Mouse (Mus musculus): Measurements from ENCODE around the gene Hoxb8.

Gene Hoxb8

DNA sequence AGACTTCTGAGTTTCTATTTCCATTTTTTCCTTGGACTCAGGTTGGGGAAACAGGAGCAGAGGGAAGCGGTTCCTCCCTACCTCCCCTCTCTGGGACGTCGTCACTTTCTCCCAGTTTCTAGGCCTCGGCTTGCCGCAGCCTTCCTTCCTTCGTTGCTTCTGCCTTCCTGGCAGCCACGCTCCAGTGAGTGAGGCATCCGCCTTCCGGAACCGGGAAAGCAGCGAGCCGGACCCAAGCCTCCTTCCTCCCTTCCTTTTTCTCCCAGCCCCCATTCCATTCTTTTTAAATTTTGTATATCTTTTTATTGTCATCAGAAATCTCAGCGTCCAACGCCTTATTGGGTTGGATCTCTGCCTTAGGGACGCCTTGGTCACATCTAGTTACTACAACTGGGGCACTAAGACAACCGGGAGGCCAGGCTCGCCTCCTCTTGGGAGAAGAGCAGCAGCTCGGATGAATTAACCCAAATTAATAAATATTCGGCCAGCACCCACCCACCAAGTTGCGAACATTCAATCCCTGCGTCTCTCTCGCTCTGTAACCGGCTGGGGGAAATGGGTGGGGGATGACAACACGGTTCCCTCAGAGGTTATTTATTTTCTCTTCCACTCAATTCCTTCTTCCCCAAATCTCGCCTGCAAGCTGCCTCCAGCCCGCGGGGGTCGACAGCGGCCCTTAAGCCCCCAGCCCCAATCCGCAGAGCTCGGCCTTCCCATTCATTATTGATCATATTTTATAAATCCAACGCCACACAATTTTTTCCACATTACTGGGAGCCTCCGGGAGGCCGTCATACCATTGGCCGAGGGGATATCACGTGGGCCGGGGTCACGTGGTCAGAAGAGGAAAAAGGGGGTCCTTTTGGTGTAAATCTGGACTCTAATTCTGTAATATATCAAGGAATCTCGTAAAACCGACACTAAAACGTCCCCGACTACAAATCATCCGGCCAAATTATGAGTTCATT, 4.3 kb downstream of the Hoxb8 start, which contains the start of gene Hoxb7:
TSS of gene Hoxb7 (plus strand) at position 853 of the 968 bp plus-strand sequence.
- no peak for DNase-seq (ENCODE audit: low read depth, low spot score)

DNA sequence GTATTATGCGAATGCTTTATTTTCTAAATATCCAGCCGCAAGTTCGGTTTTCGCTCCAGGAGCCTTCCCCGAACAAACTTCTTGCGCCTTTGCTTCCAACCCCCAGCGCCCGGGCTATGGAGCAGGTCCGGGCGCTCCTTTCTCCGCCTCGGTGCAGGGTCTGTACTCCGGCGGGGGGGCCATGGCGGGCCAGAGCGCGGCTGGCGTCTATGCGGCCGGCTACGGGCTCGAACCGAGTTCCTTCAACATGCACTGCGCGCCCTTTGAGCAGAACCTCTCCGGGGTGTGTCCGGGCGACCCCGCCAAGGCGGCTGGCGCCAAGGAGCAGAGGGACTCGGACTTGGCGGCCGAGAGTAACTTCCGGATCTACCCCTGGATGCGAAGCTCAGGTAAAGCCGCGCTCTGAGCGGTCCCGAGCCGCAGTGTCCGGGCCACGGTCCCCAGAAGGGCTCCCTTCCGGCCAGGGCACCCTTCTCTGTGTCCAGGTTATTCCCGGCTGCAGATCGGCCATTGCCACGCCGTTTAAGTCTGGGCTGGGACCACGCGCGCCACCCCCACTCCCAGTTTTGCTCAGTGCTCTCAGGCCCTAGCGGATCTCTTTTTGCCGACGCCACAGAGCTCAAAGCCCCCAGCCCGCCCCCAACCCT, 5.2 kb downstream of the Hoxb8 start:
- DNase-seq (ENCODE audit: low read depth, low spot score): no peak

DNA sequence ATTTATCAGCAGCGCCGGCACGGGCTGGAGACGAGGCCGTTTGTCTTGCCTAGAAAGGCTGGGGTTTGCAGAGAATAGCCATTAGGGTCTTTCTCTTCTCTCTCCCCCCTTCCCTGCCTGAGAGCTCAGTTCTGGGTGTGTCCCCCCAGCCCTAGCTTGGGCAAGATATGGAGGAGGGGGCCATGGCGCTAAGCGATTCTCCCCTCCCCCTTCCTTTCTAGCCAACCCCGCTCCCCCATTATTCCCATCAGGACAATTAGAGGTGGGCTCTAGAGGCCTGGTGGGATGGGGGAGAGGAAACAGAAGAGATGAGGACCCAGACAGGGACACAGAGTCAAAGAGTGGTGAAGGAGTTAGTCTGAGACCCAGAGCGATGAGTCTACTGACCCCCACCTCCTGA, 5.7 kb downstream of the Hoxb8 start:
- no peak for DNase-seq (ENCODE audit: low read depth, low spot score)

DNA sequence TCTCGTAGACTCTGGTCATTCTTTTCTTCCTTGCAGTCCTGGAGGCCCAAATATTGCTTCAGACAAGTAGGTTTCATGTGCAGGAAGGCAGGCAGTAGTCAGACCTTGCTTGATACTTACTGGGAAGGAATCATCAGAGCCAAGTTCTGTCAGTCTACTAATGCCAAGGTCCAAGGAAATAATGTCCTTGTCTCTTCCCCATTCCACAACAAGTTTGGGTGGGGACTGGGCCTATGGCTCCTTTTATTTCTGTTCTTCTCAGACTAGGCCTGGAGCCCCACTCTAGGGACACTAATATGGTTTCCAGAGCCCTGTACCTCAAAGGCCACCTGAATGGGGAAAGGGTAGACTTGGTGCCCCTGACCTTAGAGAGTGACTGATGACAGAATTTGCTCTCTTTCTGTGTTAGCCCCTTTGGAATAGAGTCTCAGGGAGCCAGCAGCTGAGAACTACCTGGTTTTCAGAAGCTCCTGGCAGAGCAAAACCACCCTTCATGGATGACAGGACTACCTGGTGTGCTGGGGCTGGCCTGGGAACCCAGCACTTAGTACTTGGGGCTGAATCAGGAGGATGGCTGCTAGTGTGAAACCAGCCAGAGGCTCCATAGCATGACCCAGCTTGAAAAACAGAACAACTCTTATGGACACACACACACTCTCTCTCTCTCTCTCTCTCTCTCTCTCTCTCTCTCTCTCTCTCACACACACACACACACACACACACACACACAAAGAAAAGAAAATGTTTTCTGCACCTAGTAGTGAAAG, 6.9 kb downstream of the Hoxb8 start:
- no peak for DNase-seq (ENCODE audit: low read depth, low spot score)

DNA sequence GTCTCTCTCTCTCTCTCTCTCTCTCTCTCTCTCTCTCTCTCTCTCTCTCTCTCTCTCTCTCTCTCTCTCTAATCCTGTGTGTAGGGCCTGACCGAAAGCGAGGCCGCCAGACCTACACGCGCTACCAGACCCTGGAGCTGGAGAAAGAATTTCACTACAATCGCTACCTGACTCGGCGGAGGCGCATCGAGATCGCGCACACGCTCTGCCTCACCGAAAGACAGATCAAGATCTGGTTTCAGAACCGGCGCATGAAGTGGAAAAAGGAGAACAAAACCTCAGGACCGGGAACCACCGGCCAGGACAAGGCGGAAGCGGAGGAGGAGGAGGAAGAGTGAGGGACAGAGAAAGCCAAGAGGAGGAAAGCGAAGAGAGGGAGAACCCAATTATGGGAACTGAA, 7.6 kb downstream of the Hoxb8 start:
- DNase-seq (ENCODE audit: low read depth, low spot score): no peak

DNA sequence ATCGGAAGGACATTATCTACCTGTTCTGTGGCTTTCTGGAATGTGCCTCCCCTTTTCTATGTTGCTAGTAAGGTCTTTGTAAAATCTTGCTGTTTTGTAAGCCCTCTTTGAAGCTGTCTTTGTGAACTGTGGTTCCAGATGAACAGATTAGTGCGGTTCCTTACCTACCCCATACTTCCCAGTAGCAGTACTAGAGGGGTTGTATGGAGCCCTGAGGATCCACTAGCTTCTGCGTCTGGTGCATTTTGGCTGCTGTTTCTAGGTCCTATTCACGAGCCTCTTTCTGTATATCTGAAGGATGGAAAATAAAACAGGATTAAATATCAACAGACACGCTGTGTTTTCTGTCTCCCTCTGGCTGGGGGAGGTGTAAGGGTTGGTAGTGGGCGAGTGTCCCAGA, 8.1 kb downstream of the Hoxb8 start:
- no peak for DNase-seq (ENCODE audit: low read depth, low spot score)

DNA sequence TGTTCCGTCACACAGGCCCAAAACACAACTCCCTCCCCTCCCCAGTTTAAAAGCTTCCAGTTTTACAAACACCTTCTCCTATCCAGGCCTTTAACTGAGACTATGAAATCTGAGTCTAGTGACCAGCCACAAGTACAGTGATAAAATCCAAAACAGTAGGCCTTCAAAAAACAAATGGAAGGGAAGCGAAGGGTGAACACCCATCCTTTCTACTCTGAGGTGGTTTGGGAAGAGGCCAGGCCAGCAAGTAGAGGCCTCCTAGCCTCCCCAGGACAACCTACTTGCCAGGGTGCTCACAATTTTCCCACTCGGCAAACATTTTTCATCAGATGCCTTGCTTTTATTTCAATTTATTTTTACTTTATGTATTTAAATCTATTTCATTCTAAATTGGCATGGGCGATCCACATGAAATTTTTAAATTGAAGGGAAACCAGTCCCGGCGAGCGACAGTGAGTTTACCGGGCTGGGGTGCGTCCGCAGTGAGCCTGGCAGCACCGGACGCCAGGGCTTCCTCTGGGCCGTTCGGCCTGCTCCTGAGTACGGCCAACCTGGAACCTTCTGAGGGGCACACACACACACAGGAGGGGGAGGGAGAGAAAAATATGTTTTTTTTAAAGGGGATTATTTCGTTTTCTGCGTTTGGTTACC, 9.1 kb downstream of the Hoxb8 start:
- DNase-seq (ENCODE audit: low read depth, low spot score): no peak

DNA sequence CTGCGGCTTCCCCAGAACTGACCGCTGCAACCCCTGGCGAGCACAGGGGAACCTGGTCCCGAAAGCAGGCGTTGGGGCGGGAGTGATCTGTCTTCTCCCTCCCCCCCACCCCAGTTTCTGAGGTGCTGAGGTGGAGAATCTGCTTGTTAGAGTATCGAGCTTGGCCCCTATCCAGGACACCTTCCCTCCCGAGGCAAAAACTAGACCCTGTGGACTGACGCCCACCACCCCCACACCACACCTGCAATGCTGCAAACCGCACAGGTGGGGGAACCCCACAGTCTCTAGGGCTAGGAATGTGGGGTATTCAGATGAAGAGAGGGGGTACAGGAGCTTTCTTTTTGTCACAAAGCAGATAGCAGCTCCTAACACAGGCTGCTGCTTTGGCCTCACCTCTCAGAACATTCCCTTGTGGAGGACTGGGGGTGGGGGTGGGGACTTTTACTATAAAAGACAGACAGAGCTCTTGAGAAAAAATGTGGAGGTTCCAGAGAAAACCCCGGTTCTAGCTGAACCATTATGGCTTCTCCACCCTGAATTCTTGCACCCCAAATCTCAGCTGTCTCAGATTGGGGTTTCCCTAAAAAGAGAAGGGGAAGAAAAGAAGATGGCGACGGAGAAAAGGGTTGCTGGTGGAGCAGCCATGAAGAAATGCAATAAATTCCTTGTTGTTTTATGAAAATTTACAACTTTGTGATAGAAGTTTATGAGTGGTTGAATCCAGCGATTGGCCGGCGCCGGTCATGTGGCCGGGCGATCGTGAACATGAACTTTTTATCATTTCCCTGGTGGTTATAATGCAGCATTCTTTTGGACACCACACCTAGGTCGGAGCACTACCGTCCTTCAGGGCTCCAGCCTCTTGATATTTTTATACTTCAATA, 10.2 kb downstream of the Hoxb8 start, which contains the start of gene Hoxb6:
TSS of gene Hoxb6 (plus strand) at position 796 of the 884 bp plus-strand sequence.
- no peak for DNase-seq (ENCODE audit: low read depth, low spot score)

DNA sequence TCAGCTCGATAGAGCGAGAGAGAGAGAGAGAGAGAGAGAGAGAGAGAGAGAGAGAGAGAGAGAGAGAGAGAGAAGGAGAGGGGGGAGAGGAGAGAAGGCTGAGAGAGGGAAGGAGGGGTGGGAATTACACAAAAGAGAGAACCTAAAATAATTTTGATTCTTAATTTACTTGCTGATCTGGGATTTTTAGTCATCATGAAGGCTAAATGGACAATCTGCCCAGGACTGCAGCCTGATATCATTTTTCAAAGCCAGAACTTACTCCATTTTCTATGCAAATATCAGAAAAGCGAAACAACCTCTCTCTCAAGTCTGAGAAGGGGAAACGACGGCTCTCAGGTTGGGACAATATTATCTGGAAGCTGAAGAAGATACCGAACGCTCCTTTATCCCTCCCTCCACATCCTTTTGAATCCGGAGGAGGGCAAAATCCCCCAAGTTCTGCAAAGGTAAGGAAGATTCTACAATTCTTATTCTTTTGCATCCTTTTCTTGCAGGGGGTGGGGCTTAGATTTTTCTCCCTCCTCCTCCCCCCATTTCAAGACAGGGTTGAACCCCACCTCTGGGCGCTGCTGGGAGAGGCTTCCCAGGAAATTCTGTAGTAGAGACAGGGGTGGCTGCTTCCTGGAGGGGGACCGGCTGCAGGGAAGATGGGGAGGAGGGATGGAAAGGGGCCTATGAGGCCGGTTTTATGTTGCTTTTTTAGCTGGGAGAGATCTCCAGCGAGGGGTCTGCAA, 11.0 kb downstream of the Hoxb8 start:
- DNase-seq (ENCODE audit: low read depth, low spot score): no peak

DNA sequence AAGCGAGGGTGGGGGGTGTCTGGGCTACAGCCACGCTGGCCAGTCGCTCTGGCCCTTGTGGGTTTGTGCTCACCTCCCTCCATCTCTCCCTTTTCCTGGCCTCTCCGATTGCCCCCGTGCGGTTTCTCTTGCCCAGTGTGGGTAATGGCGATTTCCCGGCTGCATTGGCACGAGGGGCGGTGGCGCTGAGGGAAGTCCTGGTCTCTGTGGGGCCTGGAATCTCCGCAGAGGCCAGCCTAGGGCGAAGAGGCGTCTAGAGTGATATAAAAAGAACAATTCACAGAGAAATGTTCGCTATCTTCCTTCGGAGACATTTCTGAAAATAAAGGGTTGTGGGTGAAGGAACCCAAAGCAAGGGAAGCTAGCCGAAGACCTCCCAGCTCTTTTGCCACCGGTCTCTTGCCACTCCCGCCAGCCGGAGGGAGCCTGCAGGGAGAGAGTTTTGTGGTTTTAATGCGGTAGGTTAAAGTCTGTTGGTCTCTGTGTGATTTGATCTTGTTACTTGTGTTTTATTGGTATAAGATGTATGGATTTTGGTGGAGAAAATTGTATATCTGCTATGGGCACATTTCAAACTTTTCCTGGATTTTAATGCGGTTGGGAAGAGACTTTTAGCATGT, 11.7 kb downstream of the Hoxb8 start:
- no peak for DNase-seq (ENCODE audit: low read depth, low spot score)

DNA sequence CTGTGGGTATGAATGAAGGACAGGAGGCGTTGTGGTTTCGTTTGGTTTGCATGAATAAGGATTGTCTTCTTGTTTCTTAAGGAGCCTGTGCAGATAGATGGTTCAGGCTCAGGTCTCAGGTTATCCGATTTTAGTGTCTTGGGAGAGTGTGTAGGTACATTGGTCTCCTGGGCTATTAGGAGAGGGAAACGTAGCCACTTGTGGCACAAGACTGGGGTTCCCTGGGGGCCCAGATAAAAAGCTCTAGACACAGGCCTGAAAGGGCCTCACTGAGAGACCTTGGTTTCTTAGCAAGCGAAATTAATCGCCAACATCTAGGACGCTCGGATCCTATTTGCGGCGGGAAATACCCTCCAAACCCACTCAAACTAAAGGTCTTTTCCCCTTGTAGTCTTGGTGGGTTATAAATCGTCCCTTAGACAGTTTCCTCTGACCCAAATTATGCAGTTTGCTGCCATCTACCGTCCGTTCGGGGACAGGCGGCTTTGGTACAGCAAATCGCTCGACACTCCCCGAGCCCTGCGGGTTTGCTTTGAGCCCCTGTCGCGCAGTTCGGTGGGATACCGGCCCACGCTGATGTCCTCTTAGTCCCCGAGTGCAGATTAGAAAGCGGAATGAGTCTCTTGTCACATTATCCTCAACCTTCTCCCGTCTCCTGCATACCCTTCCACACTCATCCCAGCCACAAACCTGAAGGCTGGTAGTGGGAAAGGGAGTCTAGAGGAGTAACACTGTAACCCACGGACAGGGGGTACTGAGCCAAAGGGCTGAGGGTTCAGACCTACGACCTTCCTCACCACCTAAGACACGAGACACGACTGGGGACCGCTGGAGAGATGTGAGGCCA, 12.8 kb downstream of the Hoxb8 start:
- no peak for DNase-seq (ENCODE audit: low read depth, low spot score)

DNA sequence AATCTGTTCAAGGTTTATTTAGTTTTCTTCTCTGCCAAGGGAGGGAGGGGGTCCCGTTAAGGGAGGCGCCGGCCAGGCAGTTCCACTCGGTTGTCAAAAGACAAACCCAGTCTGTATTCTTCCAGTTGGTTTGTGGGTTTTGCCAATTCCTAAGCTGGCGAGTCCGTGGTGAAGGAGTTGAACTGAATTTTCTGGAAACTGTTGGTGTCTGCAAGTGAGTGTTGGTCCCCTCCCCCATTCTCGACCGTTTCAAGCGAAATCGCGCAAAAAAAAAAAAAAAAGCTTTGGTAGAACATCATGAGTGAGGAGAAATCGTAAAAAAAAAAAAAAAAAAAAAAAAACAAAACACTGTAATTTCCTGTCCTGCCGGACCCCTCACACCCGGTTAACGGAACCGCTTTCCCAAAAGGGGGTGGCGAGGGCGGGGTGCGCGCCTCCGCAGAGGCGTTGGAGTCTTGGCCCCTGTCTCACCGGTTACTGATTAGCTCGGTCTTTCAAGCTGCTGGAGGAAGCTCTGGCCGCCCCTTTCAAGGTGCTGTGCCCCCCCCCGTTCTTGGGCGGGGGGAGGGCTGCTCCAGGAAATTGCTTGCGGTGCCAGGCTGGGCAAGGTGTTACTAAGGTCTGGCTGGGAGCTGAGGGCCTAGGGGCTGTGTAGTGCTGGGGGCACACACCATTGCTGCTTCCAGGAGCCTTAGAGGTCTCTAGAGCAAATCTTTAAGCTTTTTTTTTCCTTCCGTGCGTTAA, 13.6 kb downstream of the Hoxb8 start:
- no peak for DNase-seq (ENCODE audit: low read depth, low spot score)

DNA sequence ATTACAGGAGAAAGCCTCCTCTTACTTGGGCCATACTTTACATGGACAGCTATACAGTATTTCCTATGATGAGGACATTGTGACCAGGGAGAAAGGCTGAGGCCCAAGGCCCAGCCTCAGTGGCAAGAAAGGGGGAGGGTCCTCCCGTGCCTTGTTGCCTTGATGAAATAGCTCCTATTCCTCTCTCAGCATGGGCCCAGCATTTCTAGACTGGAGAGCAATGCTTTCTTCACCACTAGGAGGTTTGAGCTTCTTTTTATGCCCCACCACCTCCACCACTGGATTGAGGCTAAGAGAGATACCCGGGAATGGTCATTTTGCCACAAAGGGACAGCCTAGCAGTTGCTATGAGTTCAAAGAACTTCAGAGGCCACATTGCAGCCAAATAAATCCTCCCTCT, 15.3 kb downstream of the Hoxb8 start:
- no peak for DNase-seq (ENCODE audit: low read depth, low spot score)

DNA sequence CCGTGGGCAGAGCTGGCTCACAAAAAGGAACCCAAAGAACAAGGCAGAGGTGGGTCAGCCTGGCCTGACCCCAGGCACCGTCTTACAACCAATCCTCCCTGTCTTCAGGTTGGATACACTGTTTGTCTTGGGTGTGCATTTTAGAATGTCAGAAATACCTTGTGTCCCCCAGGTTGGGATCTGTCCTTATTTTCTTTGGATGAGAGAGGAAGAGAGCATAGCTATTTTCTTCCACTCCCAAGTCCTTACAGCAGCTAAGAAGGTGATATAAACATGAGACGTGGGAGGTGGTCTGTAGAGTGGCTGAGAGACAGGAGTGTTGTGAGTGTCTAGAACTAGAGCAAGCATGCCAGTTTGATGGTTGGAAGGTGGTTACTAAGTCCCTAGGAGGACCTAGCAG, 15.7 kb downstream of the Hoxb8 start:
- no peak for DNase-seq (ENCODE audit: low read depth, low spot score)

DNA sequence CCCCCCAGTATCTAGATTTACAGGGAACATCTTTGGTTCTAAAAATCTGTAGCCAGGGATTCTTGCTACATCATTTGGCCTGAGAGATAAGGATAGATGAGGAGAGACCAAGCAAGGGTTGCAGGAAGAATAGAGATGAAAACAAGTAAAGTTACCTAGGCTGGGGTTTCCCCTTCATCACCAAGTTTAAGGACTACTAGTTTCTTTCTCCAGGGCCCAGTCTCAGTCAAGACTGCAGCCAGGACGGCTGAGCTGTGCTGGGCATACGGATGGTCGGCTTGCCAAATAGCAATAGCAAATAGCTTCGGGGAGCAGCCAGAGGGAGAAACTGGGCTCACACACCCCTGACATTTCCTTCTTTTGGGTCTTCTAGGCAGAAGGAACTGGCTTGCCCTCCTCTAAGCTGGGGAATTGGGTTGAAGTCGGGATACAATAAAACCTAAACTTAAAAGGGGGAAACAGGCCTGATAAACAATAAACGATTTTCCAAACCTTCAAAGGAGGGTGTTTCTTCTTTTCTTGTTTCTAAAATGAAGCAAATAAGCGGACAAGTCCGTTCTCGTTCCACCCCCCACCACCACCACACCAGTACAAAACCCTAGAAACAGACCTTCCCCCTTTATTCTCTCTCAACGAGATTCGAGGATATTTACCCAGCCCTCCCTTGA, 16.4 kb downstream of the Hoxb8 start:
- no peak for DNase-seq (ENCODE audit: low read depth, low spot score)

DNA sequence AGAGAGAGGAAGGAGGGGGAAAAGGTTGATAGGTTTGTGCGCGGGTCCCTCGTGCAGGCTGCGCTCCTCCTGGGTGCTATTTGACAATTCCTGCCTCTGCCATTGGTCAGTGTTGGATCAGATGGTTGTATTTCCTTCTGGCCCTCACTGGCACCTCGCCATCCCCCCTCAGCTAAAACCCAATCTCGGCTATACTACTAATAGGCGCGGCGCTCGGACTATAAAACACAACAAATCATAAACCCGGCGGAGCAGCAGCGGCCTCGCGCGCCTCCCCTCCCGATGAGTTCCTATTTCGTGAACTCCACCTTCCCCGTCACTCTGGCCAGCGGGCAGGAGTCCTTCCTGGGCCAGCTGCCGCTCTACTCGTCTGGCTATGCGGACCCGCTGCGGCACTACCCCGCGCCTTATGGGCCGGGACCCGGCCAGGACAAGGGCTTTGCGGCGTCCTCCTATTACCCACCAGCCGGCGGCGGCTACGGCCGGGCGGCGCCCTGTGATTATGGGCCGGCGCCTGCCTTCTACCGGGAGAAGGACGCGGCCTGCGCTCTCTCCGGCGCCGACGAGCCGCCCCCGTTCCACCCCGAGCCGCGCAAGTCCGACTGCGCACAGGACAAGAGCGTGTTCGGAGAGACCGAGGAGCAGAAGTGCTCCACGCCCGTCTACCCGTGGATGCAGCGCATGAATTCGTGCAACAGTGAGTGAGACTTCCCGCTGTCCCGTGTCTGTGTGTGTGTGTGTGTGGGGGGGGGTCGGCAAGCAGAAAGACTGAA, 17.4 kb downstream of the Hoxb8 start:
- DNase-seq (ENCODE audit: low read depth, low spot score): no peak
